Mouse (Mus musculus) forebrain, embryonic 10.5 days (tissue): ENCODE results near the gene Atg101. TPM values are rescaled to one million over a fixed set of nuclear protein-coding genes. Genes with fewer than 3 reads are reported as not detected.

ENCODE experiments used
- polyA plus RNA-seq: library from polyadenylated mRNA; unstranded; fragments of >200 nt; fragmentation: Nextera tagmentation; extraction: Ambion mirVana; gene quantifications from 2 replicates; pipeline ENCODE4 v1.2.1, GENCODE M21; 2016

Gene Atg101
- polyA plus RNA-seq, 1 experiment from 2014 or later = 77.8 TPM

Other genes with a start within 250 kb of the Atg101 start
- gene Gm47841, start 236.9 kb upstream of the Atg101 start, polyA plus RNA-seq = not detected in 2 replicates
- 0.80 and 0.82 TPM in 2 replicates for gene Fignl2, start 205.7 kb upstream of the Atg101 start, polyA plus RNA-seq
- not detected in 2 replicates for gene Ankrd33, start 168.5 kb upstream of the Atg101 start, polyA plus RNA-seq
- 8.0 and 8.1 TPM in 2 replicates for gene Acvrl1, start 155.8 kb upstream of the Atg101 start, polyA plus RNA-seq
- gene Acvr1b, start 110.2 kb upstream of the Atg101 start, polyA plus RNA-seq = 5.8 TPM in 2 replicates
- gene Grasp, start 60.1 kb upstream of the Atg101 start, polyA plus RNA-seq = 2.6 and 4.1 TPM in 2 replicates
- gene Nr4a1, start 30.0 kb upstream of the Atg101 start, polyA plus RNA-seq = 3.7 and 5.2 TPM in 2 replicates
- 0.07 and 0.27 TPM in 2 replicates for gene 6030408B16Rik, start 8.9 kb downstream of the Atg101 start, polyA plus RNA-seq
- gene Krt80, start 85.9 kb downstream of the Atg101 start, polyA plus RNA-seq = 0.07 TPM in 1 of 2 replicates, not detected in the other
- gene Krt7, start 126.8 kb downstream of the Atg101 start, polyA plus RNA-seq = 12.2 and 12.4 TPM in 2 replicates
- gene Krt87, start 154.5 kb downstream of the Atg101 start, polyA plus RNA-seq = 0.10 TPM in 1 of 2 replicates, not detected in the other
- not detected in 2 replicates for gene Krt88, start 163.5 kb downstream of the Atg101 start, polyA plus RNA-seq
- gene Krt81, start 179.5 kb downstream of the Atg101 start, polyA plus RNA-seq = not detected in 2 replicates
- gene Krt86, start 189.2 kb downstream of the Atg101 start, polyA plus RNA-seq = 0.07 TPM in 1 of 2 replicates, not detected in the other
- gene Krt83, start 207.2 kb downstream of the Atg101 start, polyA plus RNA-seq = not detected in 2 replicates
- not detected in 2 replicates for gene Gm49425, start 233.0 kb downstream of the Atg101 start, polyA plus RNA-seq
- not detected in 2 replicates for gene Krt84, start 248.5 kb downstream of the Atg101 start, polyA plus RNA-seq